Mouse (Mus musculus): Measurements from ENCODE around the gene B4galt2. TPM values are rescaled to one million over a fixed set of nuclear protein-coding genes. Genes with fewer than 3 reads are reported as not detected.
A peak's percentile ranks its signal among the peaks of the same experiment; 100 is the strongest.

The B4galt2 gene
- polyA plus RNA-seq, 1 experiment from 2014 or later: 10.5 TPM

GRCm38 (mm10) chr4:117844467-117844866 is 38.8 kb downstream of the B4galt2 start:
- no peak for DNase-seq (ENCODE audit: low spot score)
- WGBS: 84% methylated on average over 5 of the region's 5 CpGs
- no peak overlapping the region for H3K9ac ChIP-seq (ENCODE audit: low read depth, low read length)
- no peak overlapping the region for H3K27ac ChIP-seq (ENCODE audit: low read depth, low read length)
- H3K36me3 ChIP-seq (ENCODE audit: control insufficient read depth, insufficient read depth, low read length): peaks cover 7% of the 10 kb centered on the region; the same call in 1 of the 2 replicates
- no peaks in the 10 kb centered on the region for H3K9me3 ChIP-seq (ENCODE audit: control insufficient read depth, low read length)
- H3K4me2 ChIP-seq: no peak overlapping the region
- H3K27me3 ChIP-seq (replicated peaks; ENCODE audit: control insufficient read depth, insufficient read depth, low read length): no peaks in the 10 kb centered on the region
- peaks cover 6% of the 10 kb centered on the region; the same call in 1 of the 2 replicates for H3K4me1 ChIP-seq (replicated peaks; ENCODE audit: control insufficient read depth, insufficient read depth, low read length)
- no peak for ATAC-seq (replicated peaks; ENCODE audit: low FRiP score)
- no peak overlapping the region for H3K4me3 ChIP-seq (ENCODE audit: low read depth, low read length)

DNA sequence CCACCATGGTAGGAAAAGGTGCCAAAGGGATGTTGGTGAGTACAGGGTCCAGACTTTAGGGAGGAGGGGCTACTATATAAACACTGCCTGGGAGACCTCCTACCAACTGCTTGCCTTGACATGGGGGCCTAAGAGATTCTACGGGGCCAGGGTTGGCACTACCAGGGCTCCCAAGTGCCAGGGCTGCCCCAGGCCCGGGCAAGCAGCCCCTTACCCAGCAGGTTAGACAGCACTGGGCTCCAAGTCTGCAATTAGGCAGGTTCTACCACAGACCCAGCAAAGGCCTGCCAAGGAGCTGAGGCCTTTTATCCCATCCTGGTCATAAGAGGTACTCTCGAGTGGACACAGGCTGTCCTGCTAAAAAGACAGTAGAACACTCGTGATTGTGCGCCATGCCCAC is 40.2 kb downstream of the B4galt2 start:
- no peaks in the 10 kb centered on the region for H3K27me3 ChIP-seq (replicated peaks; ENCODE audit: control insufficient read depth, insufficient read depth, low read length)
- H3K4me2 ChIP-seq: no peak overlapping the region
- no peak overlapping the region for H3K4me3 ChIP-seq (ENCODE audit: low read depth, low read length)
- peaks cover 16% of the 10 kb centered on the region for H3K4me1 ChIP-seq (replicated peaks; ENCODE audit: control insufficient read depth, insufficient read depth, low read length)
- H3K27ac ChIP-seq (ENCODE audit: low read depth, low read length): no peak overlapping the region
- H3K36me3 ChIP-seq (ENCODE audit: control insufficient read depth, insufficient read depth, low read length): peaks cover 9% of the 10 kb centered on the region; the same call in 1 of the 2 replicates
- WGBS: 91% methylated on average over 5 of the region's 5 CpGs
- DNase-seq (ENCODE audit: low spot score): no peak
- ATAC-seq (replicated peaks; ENCODE audit: low FRiP score): no peak
- no peak overlapping the region for H3K9ac ChIP-seq (ENCODE audit: low read depth, low read length)
- H3K9me3 ChIP-seq (ENCODE audit: control insufficient read depth, low read length): no peaks in the 10 kb centered on the region

DNA sequence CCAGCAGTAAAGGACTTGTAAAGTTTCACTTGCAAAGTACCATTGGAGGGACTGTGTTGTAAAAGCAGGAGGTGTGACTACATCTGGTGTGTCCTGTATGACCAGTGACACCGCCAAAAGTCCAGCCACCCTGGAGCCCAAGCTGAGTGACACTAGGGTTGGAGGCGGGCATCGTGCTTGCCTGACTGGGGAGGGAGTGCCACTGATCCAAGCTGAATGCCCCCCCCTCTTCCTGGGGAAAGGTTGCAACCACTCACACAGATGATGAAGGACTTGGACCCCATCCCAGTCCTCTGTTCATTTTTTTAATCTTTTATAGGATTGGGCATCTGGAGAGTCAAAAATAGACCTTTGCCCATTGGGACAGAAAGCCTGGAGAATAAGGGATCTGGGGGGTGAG is 41.7 kb downstream of the B4galt2 start:
- no peak overlapping the region for H3K4me2 ChIP-seq
- H3K4me1 ChIP-seq (replicated peaks; ENCODE audit: control insufficient read depth, insufficient read depth, low read length): peaks cover 25% of the 10 kb centered on the region
- H3K4me3 ChIP-seq (ENCODE audit: low read depth, low read length): no peak overlapping the region
- H3K27ac ChIP-seq (ENCODE audit: low read depth, low read length): no peak overlapping the region
- no peaks in the 10 kb centered on the region for H3K9me3 ChIP-seq (ENCODE audit: control insufficient read depth, low read length)
- H3K27me3 ChIP-seq (replicated peaks; ENCODE audit: control insufficient read depth, insufficient read depth, low read length): no peaks in the 10 kb centered on the region
- no peak overlapping the region for H3K9ac ChIP-seq (ENCODE audit: low read depth, low read length)
- peaks cover 9% of the 10 kb centered on the region; the same call in 1 of the 2 replicates for H3K36me3 ChIP-seq (ENCODE audit: control insufficient read depth, insufficient read depth, low read length)
- ATAC-seq (replicated peaks; ENCODE audit: low FRiP score): no peak
- DNase-seq (ENCODE audit: low spot score): no peak
- 83% methylated on average over 3 of the region's 3 CpGs for WGBS

DNA sequence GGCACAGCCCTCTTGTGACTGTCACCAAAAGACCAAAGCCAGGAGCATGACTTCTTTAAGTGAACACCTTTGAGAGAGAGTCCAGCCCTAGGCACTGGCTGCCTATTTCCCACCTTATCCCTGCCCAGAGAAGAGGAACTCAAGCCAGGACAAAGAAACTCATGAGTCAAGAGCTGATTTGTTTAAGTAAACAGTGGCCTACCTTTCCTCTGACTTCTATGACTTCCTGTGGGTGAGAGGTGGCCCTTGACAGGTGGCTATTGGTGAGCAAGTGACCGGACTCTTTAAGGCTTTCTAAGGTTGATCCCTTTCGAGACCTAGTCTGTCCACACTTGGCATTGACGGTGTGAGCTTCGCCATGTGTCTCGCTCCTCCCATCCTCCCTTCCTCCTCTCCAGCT is 42.5 kb downstream of the B4galt2 start:
- Histone ChIP-seq H3K27ac (ENCODE audit: low read depth, low read length) (no peak overlapping the region), H3K4me2 (no peak overlapping the region), H3K9ac (ENCODE audit: low read depth, low read length) (no peak overlapping the region), H3K4me1 (replicated peaks; ENCODE audit: control insufficient read depth, insufficient read depth, low read length) (peaks cover 25% of the 10 kb centered on the region), H3K4me3 (ENCODE audit: low read depth, low read length) (no peak overlapping the region), H3K36me3 (ENCODE audit: control insufficient read depth, insufficient read depth, low read length) (peaks cover 3% of the 10 kb centered on the region; the same call in 1 of the 2 replicates), H3K9me3 (ENCODE audit: control insufficient read depth, low read length) (no peaks in the 10 kb centered on the region), H3K27me3 (replicated peaks; ENCODE audit: control insufficient read depth, insufficient read depth, low read length) (no peaks in the 10 kb centered on the region)
- 88% methylated on average over 5 of the region's 5 CpGs for WGBS
- DNase-seq (ENCODE audit: low spot score) (no peak), ATAC-seq (replicated peaks; ENCODE audit: low FRiP score) (no peak)

GRCm38 (mm10) chr4:117839366-117839765 is 43.9 kb downstream of the B4galt2 start:
- Histone ChIP-seq H3K9me3 (ENCODE audit: control insufficient read depth, low read length) (no peaks in the 10 kb centered on the region), H3K4me2 (no peak overlapping the region), H3K4me3 (ENCODE audit: low read depth, low read length) (no peak overlapping the region), H3K27me3 (replicated peaks; ENCODE audit: control insufficient read depth, insufficient read depth, low read length) (no peaks in the 10 kb centered on the region), H3K27ac (ENCODE audit: low read depth, low read length) (no peak overlapping the region), H3K9ac (ENCODE audit: low read depth, low read length) (no peak overlapping the region), H3K4me1 (replicated peaks; ENCODE audit: control insufficient read depth, insufficient read depth, low read length) (peaks cover 30% of the 10 kb centered on the region), H3K36me3 (ENCODE audit: control insufficient read depth, insufficient read depth, low read length) (0 out of 2 replicates have a peak, but pooled peaks cover 2% of the 10 kb centered on the region)
- no peak for ATAC-seq (replicated peaks; ENCODE audit: low FRiP score)
- no peak for DNase-seq (ENCODE audit: low spot score)
- 86% methylated on average over 6 of the region's 6 CpGs for WGBS

GRCm38 (mm10) chr4:117837271-117837670 is 46.0 kb downstream of the B4galt2 start:
- H3K27me3 ChIP-seq (replicated peaks; ENCODE audit: control insufficient read depth, insufficient read depth, low read length): no peaks in the 10 kb centered on the region
- 70% methylated on average over 4 of the region's 4 CpGs for WGBS
- DNase-seq (ENCODE audit: low spot score) (no peak), ATAC-seq (replicated peaks; ENCODE audit: low FRiP score) (no peak)
- peak overlapping the region; percentile 85 for H3K4me3 ChIP-seq (ENCODE audit: low read depth, low read length)
- H3K4me1 ChIP-seq (replicated peaks; ENCODE audit: control insufficient read depth, insufficient read depth, low read length): peaks cover 43% of the 10 kb centered on the region
- H3K9ac ChIP-seq (ENCODE audit: low read depth, low read length): peak overlapping the region; percentile 90
- 0 out of 2 replicates have a peak, but pooled peaks cover 2% of the 10 kb centered on the region for H3K36me3 ChIP-seq (ENCODE audit: control insufficient read depth, insufficient read depth, low read length)
- H3K9me3 ChIP-seq (ENCODE audit: control insufficient read depth, low read length): no peaks in the 10 kb centered on the region
- peak overlapping the region; percentile 45; the same call in 1 of the 2 replicates for H3K27ac ChIP-seq (ENCODE audit: low read depth, low read length)
- peak overlapping the region; percentile 93 for H3K4me2 ChIP-seq

GRCm38 (mm10) chr4:117836204-117836767 is 47.0 kb downstream of the B4galt2 start:
- ATAC-seq (replicated peaks; ENCODE audit: low FRiP score) (peak; percentile 79), DNase-seq (ENCODE audit: low spot score) (peak; percentile 95)
- Histone ChIP-seq H3K36me3 (ENCODE audit: control insufficient read depth, insufficient read depth, low read length) (0 out of 2 replicates have a peak, but pooled peaks cover 2% of the 10 kb centered on the region), H3K9ac (ENCODE audit: low read depth, low read length) (peak overlapping the region; percentile 90), H3K4me1 (replicated peaks; ENCODE audit: control insufficient read depth, insufficient read depth, low read length) (peaks cover 52% of the 10 kb centered on the region), H3K9me3 (ENCODE audit: control insufficient read depth, low read length) (no peaks in the 10 kb centered on the region), H3K27me3 (replicated peaks; ENCODE audit: control insufficient read depth, insufficient read depth, low read length) (no peaks in the 10 kb centered on the region), H3K27ac (ENCODE audit: low read depth, low read length) (peak overlapping the region; percentile 99), H3K4me2 (peak overlapping the region; percentile 93), H3K4me3 (ENCODE audit: low read depth, low read length) (peak overlapping the region; percentile 85)
- WGBS: 1% methylated on average over 47 of the region's 48 CpGs

DNA sequence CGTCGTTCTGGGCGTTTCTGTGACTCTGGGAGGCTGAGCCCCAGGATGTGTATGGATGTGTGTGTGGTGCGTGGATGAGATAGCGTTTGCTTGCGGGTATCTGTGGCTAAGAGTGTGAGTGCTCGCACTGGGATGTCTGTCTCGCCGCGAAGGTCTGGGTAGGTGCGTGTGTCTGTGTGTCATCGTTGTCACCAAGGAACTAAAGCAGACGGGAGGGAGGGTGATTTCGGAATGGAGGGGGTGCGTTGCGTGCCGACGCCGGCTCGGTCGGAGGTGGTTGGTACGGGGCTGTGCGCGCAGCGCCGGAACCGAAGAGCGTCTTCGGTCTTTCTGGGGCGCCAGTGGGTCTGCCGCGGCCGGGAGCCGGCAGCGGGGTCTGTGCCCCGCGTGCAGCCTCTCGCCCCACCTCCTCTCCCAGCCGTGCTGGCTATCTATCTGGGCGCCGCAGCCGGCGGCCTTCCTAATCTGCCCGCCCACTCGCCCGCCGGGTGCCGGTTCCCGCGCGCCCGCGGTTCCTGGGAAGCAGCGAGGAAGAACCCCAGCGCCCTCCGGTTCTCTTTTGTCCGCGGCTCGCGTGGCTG is 47.7 kb downstream of the B4galt2 start:
- Histone ChIP-seq H3K9me3 (ENCODE audit: control insufficient read depth, low read length) (no peaks in the 10 kb centered on the region), H3K4me2 (peak overlapping the region; percentile 93), H3K36me3 (ENCODE audit: control insufficient read depth, insufficient read depth, low read length) (0 out of 2 replicates have a peak, but pooled peaks cover 2% of the 10 kb centered on the region), H3K27me3 (replicated peaks; ENCODE audit: control insufficient read depth, insufficient read depth, low read length) (no peaks in the 10 kb centered on the region), H3K27ac (ENCODE audit: low read depth, low read length) (peak overlapping the region; percentile 99), H3K9ac (ENCODE audit: low read depth, low read length) (peak overlapping the region; percentile 90), H3K4me1 (replicated peaks; ENCODE audit: control insufficient read depth, insufficient read depth, low read length) (peaks cover 59% of the 10 kb centered on the region), H3K4me3 (ENCODE audit: low read depth, low read length) (peak overlapping the region; percentile 85)
- ATAC-seq (replicated peaks; ENCODE audit: low FRiP score) (peak; percentile 67), DNase-seq (ENCODE audit: low spot score) (peak; percentile 75)
- under 1% methylated on average over 57 of the region's 60 CpGs for WGBS
